Mouse (Mus musculus) kidney, postnatal 14 days (tissue): Measurements from ENCODE around the gene Lrmda.

Experiments used
- DNase-seq: peaks from one replicate; pipeline ENCODE4 v3.0.0; 2022; ENCODE audit warnings: mixed read lengths

Gene Lrmda

GRCm38 (mm10) chr14:22345248-22345647, 325.7 kb downstream of the Lrmda start:
- DNase-seq: no peak

- no peak for DNase-seq
Measured at GRCm38 (mm10) chr14:22353626-22354025, 334.1 kb downstream of the Lrmda start.

- no peak for DNase-seq
Measured at GRCm38 (mm10) chr14:22354769-22355574, 335.5 kb downstream of the Lrmda start.

- no peak for DNase-seq
Measured at GRCm38 (mm10) chr14:22357991-22358503, 338.5 kb downstream of the Lrmda start.

GRCm38 (mm10) chr14:22364010-22364748, 344.7 kb downstream of the Lrmda start:
- DNase-seq: no peak

GRCm38 (mm10) chr14:22364771-22365355, 345.4 kb downstream of the Lrmda start:
- DNase-seq: no peak

- DNase-seq: no peak
Measured at GRCm38 (mm10) chr14:22367615-22368014, 348.1 kb downstream of the Lrmda start.

- no peak for DNase-seq
Measured at GRCm38 (mm10) chr14:22371136-22371535, 351.6 kb downstream of the Lrmda start.

- no peak for DNase-seq
Measured at GRCm38 (mm10) chr14:22372666-22373360, 353.3 kb downstream of the Lrmda start.

GRCm38 (mm10) chr14:22373361-22373745, 353.8 kb downstream of the Lrmda start:
- no peak for DNase-seq

GRCm38 (mm10) chr14:22377148-22377547, 357.6 kb downstream of the Lrmda start:
- no peak for DNase-seq

GRCm38 (mm10) chr14:22382101-22382500, 362.6 kb downstream of the Lrmda start:
- DNase-seq: no peak

- peak; percentile 2 for DNase-seq
Measured at GRCm38 (mm10) chr14:22393616-22394015, 374.1 kb downstream of the Lrmda start.

GRCm38 (mm10) chr14:22402411-22402810, 382.9 kb downstream of the Lrmda start:
- no peak for DNase-seq

GRCm38 (mm10) chr14:22406623-22407022, 387.1 kb downstream of the Lrmda start:
- no peak for DNase-seq

- DNase-seq: no peak
Measured at GRCm38 (mm10) chr14:22410826-22411225, 391.3 kb downstream of the Lrmda start.

- DNase-seq: no peak
Measured at GRCm38 (mm10) chr14:22413220-22413619, 393.7 kb downstream of the Lrmda start.

GRCm38 (mm10) chr14:22417706-22418105, 398.2 kb downstream of the Lrmda start:
- DNase-seq: no peak

- no peak for DNase-seq
Measured at GRCm38 (mm10) chr14:22421668-22422067, 402.2 kb downstream of the Lrmda start.

GRCm38 (mm10) chr14:22425018-22425534, 405.6 kb downstream of the Lrmda start:
- no peak for DNase-seq

- DNase-seq: no peak
Measured at GRCm38 (mm10) chr14:22435441-22435840, 415.9 kb downstream of the Lrmda start.

- DNase-seq: no peak
Measured at GRCm38 (mm10) chr14:22435860-22436377, 416.4 kb downstream of the Lrmda start.
